Mouse (Mus musculus) urinary bladder, adult 18-20 months (tissue): ENCODE results near the gene Gm17555.
"Not testable (repeated sequence)": the region's sequence is repeated elsewhere in the genome, so short reads cannot be mapped to it uniquely, and the experiment has no call there.

ENCODE experiments used
- DNase-seq, 2 experiments: peaks; one replicate each; pipeline ENCODE4 v3.0.0; 2022; ENCODE audit warnings: low spot score in 2 of 2, mixed read lengths in 2 of 2

The Gm17555 gene

DNA sequence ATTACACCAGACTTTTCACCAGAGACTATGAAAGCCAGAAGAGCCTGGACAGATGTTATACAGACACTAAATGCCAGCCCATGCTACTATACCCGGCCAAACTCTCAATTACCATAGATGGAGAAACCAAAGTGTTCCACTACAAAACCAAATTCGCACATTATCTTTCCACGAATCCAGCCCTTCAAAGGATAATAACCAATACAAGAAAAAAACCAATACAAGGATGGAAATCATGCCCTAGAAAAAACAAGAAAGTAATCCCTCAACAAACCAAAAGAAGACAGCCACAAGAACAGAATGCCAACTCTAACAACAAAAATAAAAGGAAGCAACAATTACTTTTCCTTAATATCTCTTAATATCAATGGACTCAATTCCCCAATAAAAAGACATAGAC is at the start of gene Gm17555:
TSS of gene Gm17555 (plus strand) at position 301 of the 400 bp plus-strand sequence.
- DNase-seq, result not testable (repeated sequence)

DNA sequence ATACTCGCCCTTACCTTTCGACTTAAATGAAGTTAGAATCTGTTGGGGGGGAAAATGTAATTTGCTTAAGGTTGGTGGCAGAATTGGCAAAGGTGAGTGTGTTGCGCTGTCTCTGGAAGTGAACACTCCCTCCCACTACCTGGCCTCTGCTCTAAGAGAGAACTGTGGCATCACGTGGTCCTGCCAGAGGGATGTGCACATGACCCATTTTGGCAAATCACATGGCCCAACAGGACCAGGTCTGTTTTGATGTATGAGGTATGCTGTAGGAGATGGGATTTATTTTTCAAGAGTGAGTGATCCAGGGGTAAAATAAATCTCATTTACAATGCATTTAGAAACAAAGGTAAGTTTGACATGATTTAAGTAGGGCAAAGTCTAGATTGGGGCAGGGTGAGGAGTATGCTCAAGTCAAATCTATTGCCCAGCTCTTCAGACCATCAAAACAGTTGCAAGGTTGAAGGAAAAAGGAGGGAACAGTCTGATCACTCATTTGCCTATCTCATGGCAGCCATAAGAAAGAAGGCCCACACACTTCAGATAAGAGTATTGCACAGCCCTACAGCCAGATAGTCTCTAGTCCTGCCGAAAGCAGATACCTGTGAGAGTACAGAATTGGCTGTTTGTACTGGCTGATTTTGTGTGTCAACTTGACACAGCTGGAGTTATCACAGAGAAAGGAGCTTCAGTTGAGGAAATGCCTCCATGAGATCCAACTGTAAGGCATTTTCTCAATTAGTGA is 49.5 kb upstream of the Gm17555 start:
- no peak for DNase-seq

DNA sequence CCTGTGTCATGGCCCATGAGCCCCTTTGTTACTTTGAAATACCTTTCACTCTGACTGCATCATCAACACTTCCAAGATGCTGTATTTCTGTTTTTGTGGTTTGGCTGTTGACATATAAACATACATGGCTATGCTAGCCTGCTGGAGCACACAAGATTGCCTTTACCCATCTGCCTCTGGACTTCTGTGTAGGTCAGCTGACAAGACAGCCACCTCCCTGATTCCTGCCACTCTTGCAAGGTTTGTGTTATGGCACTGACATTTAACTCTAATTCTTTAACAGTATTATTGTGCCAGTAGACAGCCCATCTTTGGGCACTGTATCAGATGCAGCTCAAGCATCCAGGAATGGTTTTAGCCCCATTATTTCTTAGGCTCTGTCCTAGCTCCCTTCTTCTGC is 48.6 kb upstream of the Gm17555 start:
- DNase-seq, result no peak

DNA sequence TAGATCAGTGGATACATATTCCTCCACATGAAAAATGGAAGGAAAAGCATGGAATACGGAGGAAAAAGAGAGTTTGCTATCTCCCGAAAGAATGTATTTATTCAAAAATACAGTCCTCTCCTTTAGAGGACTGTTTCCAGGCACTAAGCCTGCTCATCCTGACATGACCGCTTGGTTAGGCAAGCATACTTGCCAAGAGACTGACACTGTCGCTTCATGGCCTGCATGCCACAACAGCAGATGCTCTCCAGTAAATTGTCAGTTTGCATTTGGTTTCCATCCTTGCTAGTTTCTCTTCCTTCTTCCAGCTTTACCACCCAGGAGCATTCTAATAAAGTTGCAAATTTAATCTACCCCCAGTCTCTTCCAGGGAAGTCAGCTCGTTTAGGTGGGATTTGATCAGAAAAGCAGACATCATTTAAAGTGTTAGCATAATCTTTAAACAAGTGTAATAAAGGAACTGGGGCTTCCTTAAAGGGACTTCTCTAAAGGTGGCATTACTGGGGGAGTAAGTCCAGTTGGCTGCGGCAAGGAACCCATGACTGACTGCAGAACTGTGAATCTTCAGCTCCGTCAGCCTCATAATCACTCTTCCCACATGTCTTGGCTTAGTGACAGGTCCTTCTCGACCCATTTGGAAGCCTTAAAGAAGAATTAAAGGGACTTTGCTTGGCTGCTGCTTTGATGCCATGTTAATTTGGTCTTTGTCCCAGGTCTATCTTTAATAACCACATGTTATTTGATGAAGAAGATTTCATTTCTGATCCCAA is 47.9 kb upstream of the Gm17555 start:
- DNase-seq, result no peak

DNA sequence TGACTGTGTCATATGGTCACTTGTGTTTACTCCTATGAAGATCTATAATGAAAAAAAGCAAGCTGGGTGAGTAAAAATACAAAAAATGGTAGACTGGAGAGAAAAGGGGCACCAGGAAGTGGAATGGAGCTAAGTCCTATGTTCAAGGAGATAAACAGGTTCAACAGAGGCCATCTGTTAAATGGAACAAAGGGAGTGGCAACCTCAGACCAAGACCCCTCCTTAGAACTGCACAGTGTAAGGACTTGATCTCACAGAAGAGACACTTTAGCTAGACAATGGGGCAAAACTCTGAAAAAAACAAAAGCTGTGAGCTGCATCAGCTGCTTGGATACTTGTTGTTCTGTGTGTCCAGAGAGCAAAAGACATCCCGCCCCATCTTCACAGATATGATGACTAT is 43.5 kb upstream of the Gm17555 start:
- DNase-seq, result no peak

DNA sequence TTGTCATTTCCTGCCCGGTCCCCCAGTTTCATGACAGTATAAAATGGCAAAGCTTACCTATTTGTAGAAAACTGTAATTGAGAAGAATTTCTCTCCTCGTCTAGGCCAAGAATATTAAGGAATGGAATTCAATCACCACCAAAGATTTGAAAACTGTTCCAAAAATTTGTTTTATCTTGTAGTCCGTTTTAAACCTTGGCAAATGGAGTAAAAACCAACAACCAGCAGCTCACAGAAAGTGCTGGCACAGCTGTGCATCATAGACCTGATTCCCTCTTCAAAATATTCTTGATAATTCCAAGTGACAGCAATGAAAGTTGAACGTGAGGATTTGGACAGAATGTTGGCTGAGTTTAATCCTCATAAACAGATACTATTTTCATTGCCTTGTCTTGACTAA is 23.6 kb upstream of the Gm17555 start:
- no peak for DNase-seq

DNA sequence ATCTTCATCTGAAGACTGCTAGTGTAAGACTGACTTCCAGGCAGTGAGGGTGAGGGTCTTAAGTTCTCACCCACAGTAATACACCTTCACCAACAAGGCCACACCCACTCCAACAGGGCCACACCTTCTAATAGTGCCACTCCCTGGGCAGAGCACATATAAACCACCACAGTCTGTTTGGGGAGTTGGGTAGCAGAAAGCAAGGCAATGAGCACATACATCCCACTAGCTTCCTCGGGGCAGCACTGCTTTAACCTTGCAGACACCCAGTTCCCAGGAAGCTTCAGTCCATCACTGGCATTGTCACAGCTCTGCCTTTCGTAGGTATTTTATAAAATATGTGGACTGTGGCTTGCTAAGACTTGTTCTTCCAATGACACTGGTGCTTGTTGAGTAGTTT is 22.8 kb upstream of the Gm17555 start:
- DNase-seq, result no peak

DNA sequence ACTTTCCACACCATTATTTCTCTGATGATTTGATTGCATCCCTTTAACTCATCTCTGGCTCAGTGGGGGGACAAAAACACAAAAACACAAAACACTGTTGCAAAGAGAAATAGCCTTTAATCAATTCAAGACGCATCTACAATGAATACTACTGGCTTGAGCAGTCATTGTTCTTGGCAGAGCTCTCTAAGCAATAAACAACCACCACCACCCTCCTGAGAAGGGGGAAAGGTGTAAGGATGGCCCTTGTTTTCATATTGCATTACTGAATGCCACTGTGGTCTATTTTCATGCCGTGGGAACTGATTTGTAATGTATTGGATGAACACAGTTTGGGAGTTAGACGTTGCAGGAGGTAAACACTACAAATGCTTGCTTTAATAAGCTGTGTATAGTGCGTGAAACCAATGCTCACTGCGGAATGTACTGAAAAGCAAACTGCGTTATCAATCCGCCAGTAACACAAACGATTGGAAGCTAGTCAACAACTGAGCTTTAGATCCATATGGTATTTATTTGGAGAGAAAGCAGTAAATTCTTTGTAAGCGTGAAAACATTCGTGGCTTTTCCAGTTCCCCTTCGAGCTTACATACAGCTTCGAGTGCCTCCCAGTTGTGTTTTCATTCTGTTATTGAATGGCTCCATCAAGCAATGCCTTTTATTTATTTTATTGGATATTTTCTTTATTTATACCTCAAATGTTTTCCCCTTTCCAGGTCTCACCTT is 19.1 kb upstream of the Gm17555 start:
- no peak for DNase-seq

DNA sequence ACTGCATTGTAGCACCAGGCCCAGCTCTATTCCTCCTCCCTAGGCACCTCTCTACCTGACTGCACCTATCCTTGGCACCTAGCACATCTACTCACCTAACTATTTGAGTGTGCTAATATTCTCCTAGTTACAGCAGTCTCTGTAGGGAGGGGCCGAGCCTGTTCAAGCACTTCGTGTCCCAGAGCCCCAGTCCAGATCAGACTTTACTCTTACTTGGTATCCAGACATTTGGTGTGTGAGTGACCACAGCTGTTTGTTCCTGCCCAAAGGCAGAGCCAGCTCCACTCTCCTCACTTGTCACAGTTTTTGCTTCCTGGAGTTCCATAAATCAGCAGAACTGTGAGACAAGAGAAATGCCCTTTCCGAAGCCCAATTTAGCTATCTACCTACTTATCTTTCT is 15.9 kb upstream of the Gm17555 start:
- no peak for DNase-seq

DNA sequence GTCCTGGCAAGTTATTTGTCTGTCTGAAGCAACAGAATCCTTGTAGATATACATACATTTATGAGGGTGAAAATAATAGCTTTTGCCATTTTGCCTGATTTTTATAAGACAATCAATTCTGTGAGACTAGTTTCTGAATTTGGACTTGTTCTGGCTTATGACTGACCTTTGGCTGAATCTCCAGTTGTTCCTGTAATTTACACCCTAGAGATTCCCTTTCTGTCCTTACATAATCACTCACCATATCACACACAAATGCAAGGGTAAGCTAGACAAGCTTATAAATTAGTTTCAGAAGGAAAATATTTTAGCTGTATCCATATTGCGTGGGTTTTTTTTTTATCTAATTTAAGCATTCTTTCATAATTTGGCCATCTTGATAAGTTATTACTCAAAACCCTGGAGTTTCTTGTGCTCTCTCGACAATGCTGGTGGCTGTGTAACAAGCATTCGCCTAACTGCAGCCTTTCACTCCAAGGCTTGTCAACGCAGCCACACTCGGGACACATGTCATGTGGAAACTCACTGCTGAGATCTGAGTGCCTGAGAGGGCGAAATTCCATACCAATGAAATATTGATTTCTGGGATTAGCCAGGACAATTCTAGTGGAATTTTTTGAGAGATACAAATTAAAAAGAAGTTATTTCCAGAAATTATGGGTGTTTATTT is 3.8 kb upstream of the Gm17555 start:
- no peak for DNase-seq

DNA sequence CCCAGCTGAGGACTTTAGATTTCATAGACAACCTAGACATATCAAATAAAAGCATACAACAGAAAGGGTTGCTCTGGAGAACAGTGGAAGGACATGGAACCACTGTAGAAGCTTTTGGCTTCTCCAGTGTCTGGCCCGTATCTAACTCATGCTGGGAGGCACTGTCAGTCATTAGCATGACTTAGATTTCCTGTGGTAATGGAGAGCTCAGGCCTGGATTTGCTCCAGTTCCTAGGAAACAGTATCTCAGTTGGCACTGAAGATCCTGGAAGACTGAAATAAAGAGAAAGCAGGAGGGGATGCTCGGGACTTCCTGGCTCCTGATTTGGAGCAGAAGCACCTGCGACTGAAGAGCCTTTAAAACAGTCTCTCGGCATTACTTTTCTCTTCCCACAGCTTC is 12.7 kb downstream of the Gm17555 start:
- no peak for DNase-seq

DNA sequence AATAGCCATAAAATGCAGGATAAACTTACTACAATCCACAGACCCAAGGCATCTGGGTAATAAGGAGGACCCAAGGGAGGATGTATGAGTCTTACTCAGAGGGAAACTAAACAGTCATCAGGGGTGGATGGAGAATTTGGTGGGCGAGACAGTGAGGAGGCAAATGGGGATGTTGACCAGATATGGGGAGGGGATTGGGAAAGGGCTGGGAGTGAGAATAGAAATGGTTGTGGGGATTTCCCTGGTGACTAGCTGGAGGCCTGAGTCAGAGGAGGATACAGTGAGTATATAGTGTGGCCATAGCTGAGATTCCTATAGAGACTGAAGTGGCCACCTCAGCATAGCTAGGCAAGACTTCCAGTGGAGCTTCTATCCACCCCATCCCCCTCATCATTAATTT is 16.8 kb downstream of the Gm17555 start:
- DNase-seq, result no peak

DNA sequence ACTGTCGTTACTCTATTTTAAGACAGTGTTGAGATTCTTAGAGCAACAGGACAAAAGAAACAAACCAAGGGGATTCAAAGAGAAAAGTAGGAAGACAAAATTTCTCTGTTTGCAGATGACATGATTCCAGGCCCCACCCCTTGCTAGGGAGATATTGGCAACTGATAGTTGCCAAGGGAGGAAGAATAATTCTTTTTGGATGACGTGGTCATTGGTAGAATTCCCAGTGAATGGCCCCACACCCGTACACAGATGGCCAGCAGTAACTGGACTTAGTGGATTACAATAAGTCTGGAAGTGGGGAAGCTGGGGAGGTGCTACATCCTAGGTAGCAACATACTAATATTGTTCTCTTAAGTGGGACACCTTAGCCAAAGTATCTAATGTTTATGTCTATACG is 22.0 kb downstream of the Gm17555 start:
- DNase-seq, result peak in 1 of 2 experiments; percentile 20

DNA sequence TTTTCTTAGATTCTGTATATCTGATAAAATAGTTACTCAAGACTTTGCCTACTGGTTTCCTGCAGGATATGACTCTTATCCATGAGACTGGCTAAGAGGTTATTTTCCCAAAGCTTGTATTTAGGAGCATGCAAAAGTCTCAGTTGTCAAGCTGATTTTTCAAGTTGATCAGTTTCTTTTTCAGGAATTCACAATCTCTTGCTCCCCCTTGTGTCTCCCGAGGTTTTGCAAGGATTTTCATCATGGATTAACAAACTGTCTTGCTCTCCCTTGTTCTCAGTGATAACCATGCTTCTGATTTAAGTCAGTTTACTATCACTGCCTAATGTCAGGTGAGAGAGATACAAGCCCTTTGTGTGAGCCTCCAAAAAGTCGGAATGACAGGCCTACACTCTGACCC is 30.5 kb downstream of the Gm17555 start:
- peak in 1 of 2 experiments; percentile 4 for DNase-seq

DNA sequence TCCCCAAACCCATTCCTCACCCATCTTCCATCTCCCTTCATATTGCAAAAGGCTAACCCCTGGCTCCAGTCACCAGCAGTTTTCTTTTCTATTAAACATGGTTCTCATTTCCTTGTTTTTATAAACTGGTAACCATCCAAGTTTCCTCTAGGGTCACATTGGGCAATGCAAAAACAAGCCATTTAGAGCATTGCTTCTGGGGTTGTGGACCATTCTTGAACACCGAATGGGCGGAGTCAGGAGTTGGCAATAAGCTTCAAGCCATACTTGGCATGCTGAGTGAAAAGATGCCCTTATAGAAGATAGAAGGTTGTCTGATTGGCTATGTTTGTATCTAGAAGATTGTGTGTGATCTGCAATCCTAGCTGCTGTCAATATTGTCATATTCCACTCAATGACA is 33.6 kb downstream of the Gm17555 start:
- no peak for DNase-seq

DNA sequence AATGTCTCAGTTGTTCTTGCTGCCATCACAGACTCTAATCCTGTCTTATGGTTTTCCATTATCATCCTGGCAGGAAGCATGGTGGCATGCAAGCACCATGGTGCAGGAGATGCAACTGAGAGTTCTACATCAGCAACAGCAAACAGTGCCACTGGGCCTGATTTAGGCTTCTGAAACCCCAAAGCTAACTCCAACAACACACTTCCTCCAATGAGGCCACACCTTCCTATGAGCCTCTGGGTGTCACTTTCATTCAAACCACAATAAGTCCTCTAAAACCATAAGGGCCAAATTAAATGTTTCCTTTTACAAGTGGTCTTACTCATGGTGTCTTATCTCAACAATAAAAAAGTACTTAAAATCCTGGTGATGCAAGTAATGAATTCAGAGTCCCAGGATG is 37.3 kb downstream of the Gm17555 start:
- DNase-seq, result no peak
